Mouse (Mus musculus) splenic B cell, adult 2 months (primary cell): ENCODE measurements at regions not wholly inside any gene's neighbourhood (a gene's known extent, or its start where the extent isn't known, plus 50 kb on each side); places are given as distances from the start of the nearest gene placed in this dataset.

Experiments used
- DNase-seq: peaks from one replicate; pipeline ENCODE4 v3.0.0-alpha.2; 2011; ENCODE audit warnings: low read depth, low spot score
- H3K27me3 ChIP-seq: 2 replicates; pipeline ENCODE4 v1.6.1; 2012; ENCODE audit warnings: mild to moderate bottlenecking, low read length, moderate library complexity, mixed read lengths; ENCODE audit not compliant: control insufficient read depth, poor library complexity, insufficient read depth, severe bottlenecking
- H3K36me3 ChIP-seq: 2 replicates; pipeline ENCODE4 v1.6.1; 2012; ENCODE audit warnings: mild to moderate bottlenecking, low read length, moderate library complexity, mixed read lengths; ENCODE audit not compliant: control insufficient read depth, poor library complexity, insufficient read depth, severe bottlenecking

DNA sequence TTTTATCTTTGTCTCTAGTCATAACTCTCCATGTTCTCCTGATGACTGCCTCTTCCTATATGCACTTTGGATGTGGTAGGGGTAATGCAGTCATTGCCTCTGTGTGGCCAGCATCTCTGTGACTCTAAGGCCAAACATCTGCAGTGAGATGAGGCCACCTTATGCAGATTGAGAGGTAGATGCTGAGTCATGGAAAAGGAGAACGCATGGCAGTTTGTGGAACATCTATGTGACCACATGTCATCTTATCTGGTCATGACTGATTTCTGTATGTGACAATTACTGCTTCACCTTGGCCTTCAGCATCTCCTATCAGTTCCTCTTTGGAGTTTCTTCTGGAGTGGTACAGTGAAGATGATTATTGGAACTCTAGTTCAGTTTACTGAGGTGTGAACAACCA, 319.2 kb upstream of the Klf4 start:
- DNase-seq: no peak
- no peaks in the 10 kb centered on the region for H3K27me3 ChIP-seq
- no peaks in the 10 kb centered on the region for H3K36me3 ChIP-seq

DNA sequence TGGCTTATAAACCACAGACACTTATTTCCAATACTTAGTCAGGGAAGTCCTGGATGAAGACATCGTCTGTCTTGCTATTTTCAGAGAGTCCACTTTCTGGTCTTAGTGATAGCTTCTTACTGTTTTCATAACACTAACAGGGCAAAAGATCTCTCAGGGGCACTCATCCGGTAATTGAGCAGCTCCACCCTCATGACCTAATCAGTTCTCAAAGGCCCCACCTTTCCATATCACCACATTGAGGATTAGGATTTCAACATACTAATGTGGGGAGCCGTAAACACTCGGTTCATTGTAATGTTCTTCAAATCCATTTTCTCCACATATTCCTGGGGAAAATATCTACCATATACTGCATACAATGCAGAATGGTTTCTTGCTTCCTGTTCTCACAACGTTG, 318.8 kb upstream of the Klf4 start:
- no peak for DNase-seq
- Histone ChIP-seq H3K27me3 (no peaks in the 10 kb centered on the region), H3K36me3 (no peaks in the 10 kb centered on the region)

DNA sequence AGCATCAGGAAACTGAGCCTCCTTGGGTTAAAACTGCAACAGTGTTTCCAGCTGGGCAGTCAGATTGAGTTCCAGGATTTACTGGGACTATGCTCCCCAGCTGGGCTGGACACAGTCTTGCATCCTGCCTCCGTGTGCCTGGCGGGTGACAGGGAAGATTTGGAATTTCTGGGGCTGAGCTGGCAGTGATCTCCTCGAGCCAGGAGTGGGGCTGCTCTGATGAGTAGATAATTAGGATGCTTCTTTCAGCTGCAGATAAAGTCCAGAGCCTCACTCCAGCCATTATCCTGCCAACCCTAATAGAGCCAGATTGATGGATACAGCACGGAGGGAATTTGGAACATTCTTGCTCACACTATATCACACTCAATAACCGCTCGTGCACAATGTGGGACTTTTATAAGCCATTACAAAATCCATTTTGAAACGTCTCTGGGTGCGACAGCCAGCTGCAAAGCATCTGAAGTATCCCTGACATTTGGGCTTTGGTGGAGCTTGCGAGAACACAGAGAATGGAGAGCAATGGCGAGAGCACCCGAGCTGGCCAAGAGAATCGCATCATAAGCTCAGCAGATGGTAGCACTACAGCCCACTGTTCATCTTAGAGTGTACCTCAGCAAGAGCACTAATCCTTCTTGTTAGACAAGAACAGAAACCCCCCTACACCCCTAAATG, 311.6 kb upstream of the Klf4 start:
- no peaks in the 10 kb centered on the region for H3K27me3 ChIP-seq
- DNase-seq: no peak
- no peaks in the 10 kb centered on the region for H3K36me3 ChIP-seq

DNA sequence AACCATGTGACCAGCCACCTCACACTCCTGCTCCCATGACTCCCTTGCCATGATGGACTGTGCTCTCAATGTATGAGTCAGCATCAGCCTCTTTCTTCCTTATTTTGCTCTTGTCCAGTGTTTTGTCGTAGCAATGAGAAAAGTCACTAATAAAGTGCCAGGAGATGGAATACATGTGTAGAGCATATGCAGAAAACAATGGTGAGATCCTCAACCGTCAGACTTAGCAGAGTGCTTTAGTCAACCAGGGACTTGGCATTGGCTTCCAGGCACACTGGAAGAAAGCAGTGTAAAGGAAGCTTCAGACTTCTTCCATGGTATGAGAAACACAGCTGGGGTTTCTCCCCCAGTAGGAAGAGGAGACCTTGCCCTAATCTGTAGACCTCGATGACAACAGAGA, 306.3 kb upstream of the Klf4 start:
- no peak for DNase-seq
- Histone ChIP-seq H3K27me3 (no peaks in the 10 kb centered on the region), H3K36me3 (no peaks in the 10 kb centered on the region)

DNA sequence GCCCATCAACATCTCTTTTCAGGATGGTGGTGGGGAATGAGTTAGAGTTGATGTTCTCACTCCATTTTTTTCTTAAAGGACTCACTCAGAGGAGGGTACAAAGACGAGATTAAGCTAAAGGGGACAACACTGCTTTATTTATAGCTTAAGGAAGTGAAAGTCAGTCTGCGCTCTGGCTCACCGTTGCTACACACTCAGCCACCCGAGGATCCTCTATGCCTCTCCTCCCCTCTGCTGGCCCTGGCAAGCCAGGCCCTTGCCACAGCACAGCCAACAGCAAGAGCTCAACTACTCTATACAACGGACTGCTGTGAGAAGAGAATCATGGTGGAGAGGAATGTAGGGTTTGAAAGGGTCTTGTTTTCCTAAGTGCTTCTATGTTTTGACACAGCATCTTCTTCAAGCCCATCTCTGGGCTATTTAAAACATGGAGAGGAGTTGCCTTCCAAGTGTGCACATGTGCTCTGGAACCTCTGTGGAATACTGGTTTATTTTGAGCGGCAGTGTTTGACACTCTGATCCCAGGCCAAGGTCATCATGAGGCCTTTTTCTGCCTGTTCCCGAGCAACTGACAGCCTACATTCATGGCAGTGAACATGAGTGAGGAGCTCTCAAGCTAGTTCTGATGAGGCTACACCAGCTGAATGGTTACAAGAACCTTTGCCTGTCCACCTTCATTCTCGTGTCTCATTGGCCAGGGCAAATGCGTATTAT, 291.9 kb upstream of the Klf4 start:
- Histone ChIP-seq H3K27me3 (no peaks in the 10 kb centered on the region), H3K36me3 (no peaks in the 10 kb centered on the region)
- DNase-seq: peak; percentile 91

DNA sequence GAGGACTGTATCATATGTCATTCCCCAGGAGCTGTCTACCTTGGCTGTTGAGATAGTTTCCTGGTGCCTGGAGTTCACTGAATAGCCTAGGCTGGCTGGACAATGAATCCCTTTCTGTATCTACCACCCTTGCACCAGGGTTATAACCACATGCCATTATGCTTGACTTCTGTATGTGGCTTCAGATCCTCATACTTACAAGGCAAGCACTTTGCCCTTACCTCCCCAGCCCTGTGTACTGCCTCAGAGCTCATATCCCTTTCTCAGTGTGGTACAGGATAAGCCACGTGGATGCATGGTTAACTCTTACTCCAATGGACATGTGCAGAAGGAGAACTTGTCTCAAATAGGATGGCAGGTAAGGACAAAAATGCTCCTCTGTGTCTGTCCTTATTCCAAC, 291.3 kb upstream of the Klf4 start:
- Histone ChIP-seq H3K27me3 (no peaks in the 10 kb centered on the region), H3K36me3 (no peaks in the 10 kb centered on the region)
- DNase-seq: no peak

DNA sequence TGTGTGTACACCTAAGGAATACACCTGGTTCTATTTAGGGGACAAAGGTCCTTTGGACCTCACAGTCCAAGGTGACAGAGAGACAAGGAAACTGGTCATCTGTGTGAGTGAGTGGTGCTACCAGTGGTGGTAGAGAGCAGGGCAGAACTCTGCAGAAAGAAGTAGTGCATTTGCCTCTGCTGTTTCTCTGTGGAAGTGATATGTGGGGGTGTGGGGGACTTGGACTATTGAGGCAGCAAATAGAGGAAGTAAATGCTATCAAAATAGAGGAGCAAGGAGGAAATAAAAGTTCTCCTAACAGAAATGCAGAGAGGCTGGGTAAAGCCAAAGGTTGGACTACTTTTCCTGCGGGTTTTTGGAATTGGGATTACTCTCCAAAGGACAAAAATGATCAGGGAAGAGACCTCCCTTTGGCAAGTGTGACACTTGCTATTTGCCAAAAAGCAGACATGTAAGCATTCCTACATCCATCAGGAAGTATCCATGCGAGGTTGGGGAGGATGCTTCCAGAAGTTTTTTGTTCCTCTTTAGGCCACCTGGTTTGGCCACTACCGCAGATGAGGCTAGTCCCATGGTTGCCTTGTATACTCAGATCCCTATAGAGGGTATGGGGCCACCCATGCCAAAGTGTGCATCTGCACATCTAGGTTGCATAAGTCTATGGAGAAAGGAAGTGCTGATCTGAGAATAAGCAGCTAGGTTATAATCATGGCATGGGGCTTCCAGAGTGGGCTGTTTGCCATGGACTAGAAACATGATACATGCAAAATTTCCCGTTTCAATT, 285.0 kb upstream of the Klf4 start:
- Histone ChIP-seq H3K27me3 (no peaks in the 10 kb centered on the region), H3K36me3 (no peaks in the 10 kb centered on the region)
- DNase-seq: peak; percentile 56

DNA sequence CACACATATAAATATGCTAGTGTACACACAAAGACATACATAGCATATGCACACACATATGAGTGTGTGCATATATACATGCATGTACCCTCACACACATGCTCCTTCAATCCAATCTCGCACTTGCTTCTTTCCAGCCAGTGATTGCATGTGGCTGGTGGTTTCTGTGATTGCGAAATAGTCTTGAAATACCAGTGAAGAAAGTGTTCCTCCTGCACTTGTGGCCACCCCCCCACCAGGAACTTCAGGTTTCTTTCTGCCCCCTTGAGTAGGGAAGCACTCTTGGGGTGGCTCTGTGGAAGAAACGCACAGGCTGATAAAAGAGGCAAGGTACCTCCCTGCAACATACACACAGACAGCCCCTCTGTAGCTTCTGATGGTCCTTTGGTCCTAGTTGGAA, 283.6 kb upstream of the Klf4 start:
- no peak for DNase-seq
- no peaks in the 10 kb centered on the region for H3K27me3 ChIP-seq
- H3K36me3 ChIP-seq: no peaks in the 10 kb centered on the region

DNA sequence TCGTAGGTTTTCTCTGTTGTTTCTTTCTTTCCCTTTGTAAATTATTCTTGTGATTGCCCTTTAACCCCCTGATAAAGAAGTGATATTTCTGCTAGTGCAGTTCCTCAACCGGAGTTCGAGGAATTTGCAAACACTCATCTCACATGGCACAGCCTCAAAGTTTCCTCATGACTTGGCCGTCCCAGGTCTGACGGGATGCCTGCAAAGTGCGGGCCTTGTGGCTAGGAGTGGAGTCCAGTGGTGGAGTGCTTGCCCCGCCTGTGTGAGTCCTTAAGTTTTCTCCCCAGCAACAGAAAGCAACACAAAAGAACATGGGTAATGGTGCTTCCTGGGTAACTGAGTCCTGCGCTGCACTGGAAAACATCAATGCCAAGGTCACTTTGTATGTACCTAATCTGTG, 280.6 kb upstream of the Klf4 start:
- no peak for DNase-seq

DNA sequence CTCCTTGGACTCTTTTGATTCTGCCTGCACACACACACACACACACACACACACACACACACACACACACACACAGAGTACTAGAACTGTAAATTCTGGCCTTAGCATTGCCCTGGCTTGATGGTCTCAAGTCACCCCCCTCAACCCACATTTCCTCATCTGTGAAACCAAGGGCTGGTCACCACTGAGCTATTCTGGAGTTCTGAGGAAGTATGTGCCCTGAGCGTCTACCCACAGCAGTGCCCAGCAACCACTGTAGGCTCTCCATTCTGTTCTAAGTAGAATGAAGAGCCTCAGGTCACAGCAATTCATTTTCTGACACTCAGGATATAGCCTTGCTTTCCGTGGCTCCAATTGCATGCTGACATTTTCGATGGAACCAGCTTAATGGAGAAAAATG, 279.4 kb upstream of the Klf4 start:
- Histone ChIP-seq H3K27me3 (no peaks in the 10 kb centered on the region), H3K36me3 (no peaks in the 10 kb centered on the region)
- DNase-seq: no peak

More for the DNA sequence above, 280.6 kb upstream of the Klf4 start:
- Histone ChIP-seq H3K36me3 (no peaks in the 10 kb centered on the region), H3K27me3 (no peaks in the 10 kb centered on the region)

DNA sequence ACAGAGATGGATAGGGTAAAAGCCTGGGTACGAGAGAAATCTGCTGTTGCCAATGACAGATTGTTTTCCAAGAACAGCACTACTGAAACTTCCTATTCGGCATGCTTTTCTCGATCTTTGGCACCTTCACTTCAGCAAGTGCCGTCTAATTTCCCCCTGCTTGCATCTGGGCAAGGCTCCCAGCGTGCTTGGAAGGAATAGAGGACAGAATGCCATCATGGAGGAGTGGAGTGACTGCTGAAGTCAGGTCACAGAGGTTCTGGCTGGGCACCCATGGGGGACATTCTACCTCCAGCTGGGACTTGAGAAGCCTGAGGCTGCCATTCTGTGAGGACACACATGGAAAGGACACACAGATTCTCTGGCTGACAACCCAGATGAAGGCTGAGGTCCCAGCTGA, 276.2 kb upstream of the Klf4 start:
- Histone ChIP-seq H3K36me3 (no peaks in the 10 kb centered on the region), H3K27me3 (no peaks in the 10 kb centered on the region)
- DNase-seq: no peak

DNA sequence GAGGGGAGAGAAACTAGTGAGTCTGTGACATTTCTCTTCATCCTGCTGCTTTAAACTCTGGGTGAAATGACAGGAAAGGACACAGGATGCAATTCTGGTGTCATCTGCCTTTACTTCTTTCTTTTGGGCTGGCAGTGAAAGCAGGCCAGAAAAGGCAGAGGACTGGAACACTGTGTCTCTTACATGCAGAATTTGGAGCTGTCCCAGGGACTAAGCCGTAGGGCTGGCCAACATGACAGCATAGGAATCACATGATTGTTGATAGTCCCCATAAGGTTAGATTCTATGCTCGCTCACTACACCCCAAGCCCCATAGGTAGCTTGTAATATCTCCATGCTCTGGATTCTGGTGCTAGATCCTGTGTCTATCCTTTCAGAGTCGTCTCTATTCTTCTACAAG, 274.5 kb upstream of the Klf4 start:
- Histone ChIP-seq H3K27me3 (no peaks in the 10 kb centered on the region), H3K36me3 (no peaks in the 10 kb centered on the region)
- no peak for DNase-seq

DNA sequence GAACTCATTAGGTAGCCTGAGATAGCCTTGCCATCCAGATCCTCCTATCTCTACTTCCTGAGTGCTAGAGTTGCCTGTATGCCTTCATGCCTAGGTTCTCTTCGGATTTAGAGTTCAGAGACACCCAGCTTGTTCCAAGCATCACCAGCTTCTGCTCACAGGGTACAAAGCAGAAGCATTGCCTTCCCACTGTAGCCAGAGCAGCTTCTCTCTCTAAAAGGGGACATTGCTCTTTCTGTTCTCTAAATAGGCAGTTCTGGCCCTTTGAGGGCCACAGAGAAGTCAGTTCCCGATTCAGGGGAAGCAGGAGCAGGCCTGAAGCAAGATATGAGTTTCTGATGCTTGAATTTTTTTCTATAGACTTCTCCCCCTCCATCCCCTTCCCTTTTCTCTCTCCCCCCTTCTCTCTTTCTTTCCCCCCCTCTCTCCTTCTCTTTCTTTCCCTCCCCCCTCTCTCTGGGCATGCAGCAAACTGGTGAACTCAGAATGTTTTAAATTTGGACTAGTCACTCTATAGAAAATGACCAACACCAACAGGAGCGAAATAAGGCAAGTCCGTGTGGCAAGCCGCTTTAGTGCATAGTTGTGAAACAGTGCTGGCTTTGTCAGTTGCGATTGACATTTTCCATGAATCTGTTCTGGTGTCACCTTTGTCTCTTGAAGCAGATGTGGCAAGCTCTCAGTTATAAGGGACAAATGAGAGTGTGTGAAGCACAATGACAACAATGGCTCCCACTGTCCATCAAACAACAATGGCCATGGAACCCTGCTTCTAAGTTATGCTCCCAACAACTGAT, 273.2 kb upstream of the Klf4 start:
- Histone ChIP-seq H3K36me3 (no peaks in the 10 kb centered on the region), H3K27me3 (no peaks in the 10 kb centered on the region)
- DNase-seq: no peak

DNA sequence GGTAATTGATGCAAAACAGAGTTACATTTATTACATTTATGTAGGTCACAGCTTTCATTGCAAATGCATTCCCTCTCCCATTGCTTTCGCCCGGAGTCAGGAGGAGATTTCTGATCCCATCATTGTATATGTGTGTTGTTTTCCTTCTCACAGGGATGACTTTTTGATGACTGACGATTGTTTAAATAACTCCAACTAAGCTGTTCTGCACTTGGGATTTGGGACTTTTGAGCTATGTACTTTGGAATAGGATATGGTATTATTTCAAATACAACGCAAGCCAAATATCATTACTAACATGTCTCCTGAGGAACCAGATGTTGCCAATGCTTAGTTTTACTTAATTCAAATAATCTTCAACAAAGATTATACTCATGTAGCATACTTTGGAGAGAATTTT, 269.8 kb upstream of the Klf4 start:
- no peaks in the 10 kb centered on the region for H3K36me3 ChIP-seq
- no peaks in the 10 kb centered on the region for H3K27me3 ChIP-seq
- DNase-seq: no peak

DNA sequence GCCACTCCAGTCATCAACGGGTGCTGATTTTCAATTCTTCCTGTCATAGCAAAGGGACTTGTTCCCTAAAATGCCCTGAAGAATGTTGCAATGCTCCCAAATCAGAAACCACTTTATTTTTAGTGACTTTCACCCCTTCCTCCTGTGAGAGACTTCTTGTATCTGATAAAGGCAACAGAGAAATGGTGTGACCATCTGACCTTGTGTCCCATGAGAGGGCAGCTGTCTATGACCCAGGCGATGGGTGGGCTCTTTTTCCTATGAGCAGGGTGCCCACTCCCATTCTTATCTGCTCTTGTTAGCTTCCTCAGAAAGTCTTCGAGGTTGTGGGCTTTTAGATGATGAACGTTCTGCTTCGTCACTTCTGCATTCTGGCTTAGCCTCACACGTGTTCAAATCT, 265.8 kb upstream of the Klf4 start:
- DNase-seq: no peak
- Histone ChIP-seq H3K36me3 (no peaks in the 10 kb centered on the region), H3K27me3 (no peaks in the 10 kb centered on the region)
